Mouse (Mus musculus): ENCODE measurements around the gene Sec1. TPM values are rescaled to one million over a fixed set of nuclear protein-coding genes. Genes with fewer than 3 reads are reported as not detected.

Sec1 gene
- total and polyA plus RNA-seq, 3 experiments = 0.02 TPM; not detected in 2

DNA sequence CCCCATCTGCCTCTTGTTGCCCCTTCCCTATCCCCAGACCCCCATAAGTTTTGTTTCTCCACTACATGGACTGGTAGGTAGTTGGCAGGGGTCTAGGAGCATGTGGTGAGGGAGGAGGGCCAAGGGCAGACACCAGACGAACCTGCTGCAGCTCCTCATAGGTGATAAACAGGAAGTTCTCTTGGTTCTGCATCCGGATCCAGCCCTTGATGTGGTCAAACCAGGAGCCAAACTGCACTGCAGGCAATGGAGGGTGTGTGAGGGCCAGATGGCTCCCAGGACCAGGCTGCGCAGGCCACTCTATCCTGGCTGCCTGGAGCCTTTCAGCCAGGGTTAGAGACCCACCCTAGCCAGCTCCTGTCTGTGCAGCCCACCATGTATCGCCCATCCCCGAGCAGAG is 39.3 kb upstream of the Sec1 start:
- Histone ChIP-seq H3K9me3 (replicated peaks) (no peaks in the 10 kb centered on the region), H3K27me3 (ENCODE audit: insufficient read depth, low read length) (peaks cover 19% of the 10 kb centered on the region), H3K4me3 (ENCODE audit: low read depth, low read length) (no peak overlapping the region), H3K36me3 (replicated peaks) (peaks cover 23% of the 10 kb centered on the region), H3K4me1 (ENCODE audit: insufficient read depth, low read depth, low read length) (peaks cover 29% of the 10 kb centered on the region)
- ATAC-seq (ENCODE audit: extremely low read depth, insufficient number of reproducible peaks, low FRiP score, poor library complexity, severe bottlenecking) (no peak), DNase-seq (ENCODE audit: low spot score) (no peak)
- TF ChIP-seq CTCF (IDR thresholded peaks at IDR 0.05; ENCODE audit: low read depth, low read length) = no peak
- TF ChIP-seq GATA1 (IDR thresholded peaks at IDR 0.05; ENCODE audit: borderline replicate concordance, low read length) = no peak
- no peak for TF ChIP-seq TAL1 (conservative IDR thresholded peaks at IDR 0.05; ENCODE audit: low read depth, low read length)
- TF ChIP-seq POLR2AphosphoS5 (IDR thresholded peaks at IDR 0.05; ENCODE audit: insufficient replicate concordance, low read depth, low read length) = no peak
- TF ChIP-seq GATA2 (IDR thresholded peaks at IDR 0.05; ENCODE audit: borderline replicate concordance, low read depth, low read length) = no peak

DNA sequence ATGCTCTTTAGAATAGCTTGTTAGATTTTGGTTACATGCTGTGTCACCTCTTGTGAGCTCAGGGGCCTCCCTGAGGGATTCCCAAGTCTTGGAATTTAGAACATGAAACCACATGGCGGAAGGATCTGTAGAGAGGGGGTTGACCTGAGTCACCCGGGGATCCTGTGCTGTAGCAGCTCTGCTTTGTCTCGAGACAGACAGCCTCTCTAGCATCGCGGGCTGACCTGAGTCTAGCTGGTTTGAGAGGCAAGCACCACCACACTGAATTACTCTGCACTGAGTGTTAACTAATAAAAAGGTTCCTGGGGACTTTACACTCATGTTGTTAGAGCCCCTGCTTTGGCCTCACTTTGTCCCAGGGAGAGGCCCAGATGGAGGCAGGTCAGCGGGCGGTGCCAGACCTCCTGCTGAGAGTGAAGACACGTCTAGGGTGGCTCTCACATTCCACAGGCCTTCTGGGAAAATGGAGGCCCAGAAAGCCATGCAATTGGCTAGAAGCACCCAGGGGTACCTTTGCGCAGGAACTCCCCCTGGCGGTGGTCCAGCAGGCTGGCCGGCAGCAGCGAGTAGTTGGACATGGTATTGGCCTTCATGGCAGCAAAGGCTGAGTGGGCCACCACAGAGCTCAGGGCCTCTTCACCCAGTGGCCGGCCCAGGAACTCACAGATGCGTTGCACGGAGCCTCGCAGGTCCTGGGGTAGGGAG is 36.7 kb upstream of the Sec1 start:
- no peak for TF ChIP-seq TAL1 (conservative IDR thresholded peaks at IDR 0.05; ENCODE audit: low read depth, low read length)
- no peak for TF ChIP-seq POLR2AphosphoS5 (IDR thresholded peaks at IDR 0.05; ENCODE audit: insufficient replicate concordance, low read depth, low read length)
- no peak for TF ChIP-seq GATA2 (IDR thresholded peaks at IDR 0.05; ENCODE audit: borderline replicate concordance, low read depth, low read length)
- no peak for TF ChIP-seq GATA1 (IDR thresholded peaks at IDR 0.05; ENCODE audit: borderline replicate concordance, low read length)
- TF ChIP-seq CTCF (IDR thresholded peaks at IDR 0.05; ENCODE audit: low read depth, low read length) = peak; percentile 77; the same call in 1 of the 2 replicates
- Histone ChIP-seq H3K27me3 (ENCODE audit: insufficient read depth, low read length) (peaks cover 14% of the 10 kb centered on the region), H3K4me3 (ENCODE audit: low read depth, low read length) (no peak overlapping the region), H3K4me1 (ENCODE audit: insufficient read depth, low read depth, low read length) (peaks cover 41% of the 10 kb centered on the region), H3K36me3 (replicated peaks) (peaks cover 49% of the 10 kb centered on the region), H3K9me3 (replicated peaks) (no peaks in the 10 kb centered on the region)
- DNase-seq (ENCODE audit: low spot score) (peak; percentile 72), ATAC-seq (ENCODE audit: extremely low read depth, insufficient number of reproducible peaks, low FRiP score, poor library complexity, severe bottlenecking) (no peak; the same call in 1 of the 2 replicates)

DNA sequence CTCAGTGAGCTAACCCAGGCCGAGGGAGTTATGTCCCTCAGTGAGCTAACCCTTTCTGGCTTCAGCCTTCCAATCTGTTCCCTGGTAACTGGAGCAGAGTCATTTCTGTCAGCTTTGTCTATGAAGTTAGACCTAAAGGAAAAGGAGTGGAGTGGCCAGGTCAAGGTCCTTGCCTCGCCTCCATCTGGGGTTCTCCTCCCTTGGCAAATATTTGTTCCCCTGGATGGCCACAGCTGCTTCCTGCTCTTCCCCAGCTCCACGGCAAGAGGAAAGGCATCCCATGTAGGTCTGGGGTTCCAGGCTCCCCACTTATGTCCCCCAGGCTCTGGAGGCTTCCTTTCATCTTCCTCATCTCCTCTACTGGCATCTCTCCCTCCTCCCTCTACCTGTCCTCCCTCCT is 33.4 kb upstream of the Sec1 start:
- peaks cover 2% of the 10 kb centered on the region; the same call in 1 of the 2 replicates for H3K27me3 ChIP-seq (ENCODE audit: insufficient read depth, low read length)
- H3K36me3 ChIP-seq (replicated peaks) = peaks cover 82% of the 10 kb centered on the region
- ATAC-seq (ENCODE audit: extremely low read depth, insufficient number of reproducible peaks, low FRiP score, poor library complexity, severe bottlenecking) = no peak
- H3K4me3 ChIP-seq (ENCODE audit: low read depth, low read length) = no peak overlapping the region
- DNase-seq (ENCODE audit: low spot score) = no peak
- no peak for TF ChIP-seq TAL1 (conservative IDR thresholded peaks at IDR 0.05; ENCODE audit: low read depth, low read length)
- no peak for TF ChIP-seq POLR2AphosphoS5 (IDR thresholded peaks at IDR 0.05; ENCODE audit: insufficient replicate concordance, low read depth, low read length)
- no peak for TF ChIP-seq GATA2 (IDR thresholded peaks at IDR 0.05; ENCODE audit: borderline replicate concordance, low read depth, low read length)
- no peaks in the 10 kb centered on the region for H3K9me3 ChIP-seq (replicated peaks)
- peaks cover 69% of the 10 kb centered on the region for H3K4me1 ChIP-seq (ENCODE audit: insufficient read depth, low read depth, low read length)

DNA sequence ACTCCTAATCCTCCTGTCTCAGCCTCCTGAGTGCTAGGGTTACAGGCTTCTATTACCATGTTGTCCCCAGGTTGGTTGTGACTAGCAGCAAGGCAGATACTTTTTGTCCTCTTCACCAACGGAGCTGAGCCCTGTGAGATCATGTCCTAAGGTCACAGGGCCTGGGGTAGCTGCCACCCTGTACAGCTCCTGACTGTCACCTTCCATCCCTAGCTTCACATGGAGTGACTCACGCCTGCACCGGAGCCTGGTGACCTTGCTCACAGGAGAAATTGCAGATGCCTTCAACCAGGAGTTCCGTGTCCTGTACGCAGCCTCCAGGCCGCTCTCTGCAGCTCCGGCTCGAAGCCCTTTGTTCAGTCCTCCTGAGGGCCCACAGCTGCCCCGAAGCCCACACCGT is 32.2 kb upstream of the Sec1 start:
- Histone ChIP-seq H3K27me3 (ENCODE audit: insufficient read depth, low read length) (no peaks in the 10 kb centered on the region), H3K36me3 (replicated peaks) (peaks cover 94% of the 10 kb centered on the region), H3K4me3 (ENCODE audit: low read depth, low read length) (no peak overlapping the region), H3K4me1 (ENCODE audit: insufficient read depth, low read depth, low read length) (peaks cover 78% of the 10 kb centered on the region), H3K9me3 (replicated peaks) (no peaks in the 10 kb centered on the region)
- no peak for ATAC-seq (ENCODE audit: extremely low read depth, insufficient number of reproducible peaks, low FRiP score, poor library complexity, severe bottlenecking)
- no peak for TF ChIP-seq POLR2AphosphoS5 (IDR thresholded peaks at IDR 0.05; ENCODE audit: insufficient replicate concordance, low read depth, low read length)
- no peak for TF ChIP-seq CTCF (IDR thresholded peaks at IDR 0.05; ENCODE audit: low read depth, low read length)
- TF ChIP-seq TAL1 (conservative IDR thresholded peaks at IDR 0.05; ENCODE audit: low read depth, low read length) = no peak
- no peak for TF ChIP-seq GATA2 (IDR thresholded peaks at IDR 0.05; ENCODE audit: borderline replicate concordance, low read depth, low read length)
- TF ChIP-seq GATA1 (IDR thresholded peaks at IDR 0.05; ENCODE audit: borderline replicate concordance, low read length) = no peak
- no peak for DNase-seq (ENCODE audit: low spot score)

DNA sequence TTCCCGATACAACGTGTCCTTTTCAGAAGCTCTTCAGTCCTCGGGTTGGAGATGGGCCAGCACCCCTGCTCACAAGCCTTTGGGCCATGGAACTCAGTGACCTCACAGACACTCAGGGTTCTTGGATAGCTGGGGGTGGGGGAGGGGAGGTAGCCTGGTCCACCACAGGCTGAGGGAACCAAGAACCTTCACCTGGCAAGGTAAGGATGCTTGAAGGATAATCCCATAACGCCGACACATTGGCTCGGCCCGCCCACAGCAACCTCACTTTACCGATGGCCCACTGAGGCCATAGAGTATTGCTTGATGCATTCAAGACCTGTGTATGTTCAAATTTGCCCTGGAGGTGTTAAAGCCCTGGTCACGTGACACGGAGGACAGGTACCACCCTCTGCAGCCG is 31.5 kb upstream of the Sec1 start, which contains the start of gene Spaca4:
TSS of gene Spaca4 (minus strand) at position 101 of the 400 bp plus-strand sequence.
- peaks cover 100% of the 10 kb centered on the region for H3K36me3 ChIP-seq (replicated peaks)
- peak within 1 kb of the TSS; percentile 3; the same call in 1 of the 2 replicates for H3K4me3 ChIP-seq (ENCODE audit: low read depth, low read length)
- no peak for ATAC-seq (ENCODE audit: extremely low read depth, insufficient number of reproducible peaks, low FRiP score, poor library complexity, severe bottlenecking)

DNA sequence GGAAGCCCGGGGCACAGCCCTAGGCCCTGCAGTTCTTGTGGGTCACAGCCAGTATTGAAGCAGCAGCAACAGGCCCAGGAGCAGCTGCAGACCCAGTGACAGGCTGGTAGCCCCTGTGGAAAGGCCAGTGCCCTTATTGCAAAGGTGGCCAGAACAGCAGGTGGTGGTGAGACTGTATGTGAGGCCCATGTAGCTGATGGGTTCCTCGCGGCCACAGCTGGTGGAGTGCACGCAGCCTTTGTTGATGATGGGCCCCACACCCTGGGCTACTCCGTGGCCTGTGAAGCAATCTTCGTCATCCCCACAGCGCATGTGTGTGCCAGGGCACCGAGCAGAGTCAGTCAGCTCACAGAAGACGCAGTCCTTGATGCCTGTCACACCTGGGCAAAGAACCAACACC is 30.9 kb upstream of the Sec1 start:
- Histone ChIP-seq H3K9me3 (replicated peaks) (no peaks in the 10 kb centered on the region), H3K4me1 (ENCODE audit: insufficient read depth, low read depth, low read length) (peaks cover 78% of the 10 kb centered on the region), H3K27me3 (ENCODE audit: insufficient read depth, low read length) (no peaks in the 10 kb centered on the region), H3K4me3 (ENCODE audit: low read depth, low read length) (peak overlapping the region; percentile 3; the same call in 1 of the 2 replicates), H3K36me3 (replicated peaks) (peaks cover 100% of the 10 kb centered on the region)
- TF ChIP-seq POLR2AphosphoS5 (IDR thresholded peaks at IDR 0.05; ENCODE audit: insufficient replicate concordance, low read depth, low read length) = 0 out of 2 replicates have a peak, but pooled peaks have one; percentile 15
- TF ChIP-seq TAL1 (conservative IDR thresholded peaks at IDR 0.05; ENCODE audit: low read depth, low read length) = no peak
- DNase-seq (ENCODE audit: low spot score) = no peak
- ATAC-seq (ENCODE audit: extremely low read depth, insufficient number of reproducible peaks, low FRiP score, poor library complexity, severe bottlenecking) = no peak

More for the DNA sequence above, 31.5 kb upstream of the Sec1 start, which contains the start of gene Spaca4:
- no peak for DNase-seq (ENCODE audit: low spot score)
- H3K9me3 ChIP-seq (replicated peaks) = no peaks in the 10 kb centered on the region
- no peak for TF ChIP-seq GATA1 (IDR thresholded peaks at IDR 0.05; ENCODE audit: borderline replicate concordance, low read length)
- peaks cover 78% of the 10 kb centered on the region for H3K4me1 ChIP-seq (ENCODE audit: insufficient read depth, low read depth, low read length)
- no peaks in the 10 kb centered on the region for H3K27me3 ChIP-seq (ENCODE audit: insufficient read depth, low read length)
